Mouse (Mus musculus) brain, embryonic 18.5 days (tissue): Measurements from ENCODE around the gene Gm4871.
A peak's percentile ranks its signal among the peaks of the same experiment; 100 is the strongest.
"Not testable (repeated sequence)": the region's sequence is repeated elsewhere in the genome, so short reads cannot be mapped to it uniquely, and the experiment has no call there.

Experiments used
- DNase-seq: peaks from one replicate; pipeline ENCODE4 v3.0.0-alpha.2; 2012; ENCODE audit warnings: low read depth, low spot score

The Gm4871 gene

GRCm38 (mm10) chr5:145032391-145032790 is at the start of gene Gm4871:
Gm4871 (minus strand) TSS chr5:145032754.
- DNase-seq = not testable (repeated sequence)

DNA sequence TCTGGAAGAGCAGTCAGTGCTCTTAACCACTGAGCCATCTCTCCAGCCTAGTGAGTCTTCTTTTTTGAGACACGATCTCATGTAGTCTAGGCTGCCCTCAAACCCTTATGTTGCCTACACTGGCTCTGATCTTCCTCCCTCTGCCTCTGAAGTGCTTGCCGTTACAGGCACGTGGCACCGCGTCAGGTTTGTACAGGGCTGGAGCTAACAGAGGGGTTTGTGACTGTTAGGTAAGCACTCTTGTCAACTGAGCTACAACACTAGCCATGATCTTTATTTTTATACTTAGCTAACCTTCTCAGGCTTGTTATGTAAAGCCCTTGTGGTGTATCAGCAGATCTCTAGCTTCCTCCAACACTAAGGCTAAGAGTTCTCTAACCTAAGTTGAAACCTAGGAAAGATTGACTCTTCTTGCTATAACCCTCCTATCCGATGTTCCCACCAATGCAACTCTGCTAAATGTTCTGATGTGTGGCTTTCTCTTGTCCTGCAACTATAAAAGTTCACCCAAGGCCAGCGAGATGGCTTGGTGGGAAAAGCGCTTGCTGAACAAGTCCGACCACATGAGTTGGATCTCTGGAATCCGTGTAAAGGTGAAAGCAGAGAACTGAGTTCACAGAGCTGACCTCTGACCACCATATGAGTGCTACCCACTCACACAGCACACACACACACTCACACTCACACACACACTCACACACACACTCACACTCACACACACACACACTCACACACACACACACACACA is 49.5 kb upstream of the Gm4871 start:
- DNase-seq = no peak

DNA sequence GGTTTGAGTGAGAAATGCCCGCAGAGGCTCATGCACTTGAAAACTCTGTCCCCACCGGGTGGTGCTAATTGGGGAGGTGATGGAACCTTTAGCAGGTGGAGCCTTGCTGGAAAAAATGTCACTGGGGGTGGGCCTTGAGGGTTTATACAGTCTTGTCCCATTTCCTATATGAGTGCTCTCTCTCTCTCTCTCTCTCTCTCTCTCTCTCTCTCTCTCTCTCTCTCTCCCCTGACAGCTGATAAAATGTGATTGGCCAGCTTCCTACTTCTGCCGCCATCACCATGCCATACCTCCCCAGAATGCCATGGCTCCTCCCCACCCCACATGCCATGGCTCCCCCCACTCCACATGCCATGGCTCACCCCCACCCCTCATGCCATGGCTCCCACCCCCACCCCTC is 42.5 kb upstream of the Gm4871 start:
- no peak for DNase-seq

GRCm38 (mm10) chr5:145071342-145071741 is 38.8 kb upstream of the Gm4871 start:
- DNase-seq = no peak

DNA sequence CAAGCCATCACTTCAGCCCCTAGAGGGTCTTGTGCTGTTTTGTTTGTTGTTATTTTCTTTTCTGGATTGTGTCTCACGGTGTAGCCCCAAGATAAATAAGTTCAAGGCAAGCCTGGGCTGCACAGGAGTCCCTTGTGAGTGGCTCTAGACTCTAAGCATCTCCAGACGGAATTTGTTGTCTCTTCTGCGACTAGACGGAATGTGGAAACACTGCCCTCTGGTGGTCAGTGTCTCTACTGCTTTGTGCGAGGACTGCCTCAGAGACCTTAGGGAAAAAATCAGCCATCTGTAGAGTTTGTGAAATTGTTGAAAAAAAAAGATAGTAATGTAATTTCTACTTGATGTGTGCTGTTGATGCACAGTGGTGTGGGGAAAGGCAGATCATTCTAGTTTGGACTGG is 37.2 kb upstream of the Gm4871 start:
- peak; percentile 43 for DNase-seq

- no peak for DNase-seq
Measured at GRCm38 (mm10) chr5:145068863-145069262, 36.3 kb upstream of the Gm4871 start.

- no peak for DNase-seq
Measured at GRCm38 (mm10) chr5:145064765-145065340, 32.3 kb upstream of the Gm4871 start.

DNA sequence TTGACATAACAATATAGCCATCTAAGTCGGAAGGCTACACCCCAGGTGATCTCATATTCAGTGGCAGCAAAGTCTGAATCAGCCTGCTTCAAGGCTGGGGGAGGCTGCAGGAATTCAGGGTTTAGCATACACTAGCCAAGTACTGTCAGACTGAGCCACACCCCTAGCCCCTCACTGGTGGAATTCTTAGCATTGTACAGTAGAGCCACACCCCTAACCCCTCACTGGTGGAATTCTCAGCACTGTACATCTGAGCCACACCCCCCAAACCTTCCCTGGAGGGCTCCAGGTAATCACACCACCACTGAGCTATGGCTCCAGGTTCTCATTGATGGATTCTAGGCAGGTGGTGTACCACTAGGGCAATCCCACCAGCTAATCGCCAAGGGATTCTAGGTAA is 27.0 kb upstream of the Gm4871 start:
- no peak for DNase-seq

DNA sequence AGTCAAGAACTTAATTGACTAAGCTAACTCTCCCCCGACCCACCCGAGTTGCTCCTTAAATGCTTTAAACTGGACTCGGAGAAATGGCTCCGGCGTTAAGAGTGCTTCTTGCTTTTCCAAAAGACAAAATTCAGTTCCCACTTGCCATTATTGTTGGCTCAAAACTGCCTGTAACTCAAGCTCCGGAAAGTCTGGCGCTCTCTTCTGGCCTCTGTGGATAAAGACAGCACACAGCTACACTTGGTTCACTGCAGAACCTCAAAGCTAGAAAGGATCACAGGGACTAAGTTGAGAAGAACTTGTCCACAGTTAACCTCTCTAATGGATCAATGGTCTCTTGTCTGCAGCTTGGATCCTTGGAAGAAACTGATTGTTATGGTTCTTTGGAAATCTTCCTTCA is 26.2 kb upstream of the Gm4871 start:
- no peak for DNase-seq

DNA sequence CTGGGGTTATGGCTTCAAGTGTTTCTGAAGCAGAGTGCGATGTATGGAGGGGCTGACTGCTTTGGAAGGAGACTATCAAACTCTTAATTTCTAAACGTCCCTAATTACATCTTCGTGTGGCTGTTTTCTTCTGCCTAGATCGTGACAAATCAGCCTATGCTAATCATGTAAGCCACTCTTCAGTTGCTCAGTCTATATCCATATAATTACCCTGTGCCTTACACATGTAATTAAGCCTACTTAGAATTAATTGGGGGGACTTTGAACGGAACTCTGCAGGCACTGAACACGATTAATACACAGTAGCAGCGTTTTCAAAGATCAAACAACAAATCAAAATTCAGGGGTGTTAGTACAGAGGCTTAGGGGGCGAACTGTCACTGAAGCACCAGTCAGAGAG is 25.4 kb upstream of the Gm4871 start:
- DNase-seq = no peak

DNA sequence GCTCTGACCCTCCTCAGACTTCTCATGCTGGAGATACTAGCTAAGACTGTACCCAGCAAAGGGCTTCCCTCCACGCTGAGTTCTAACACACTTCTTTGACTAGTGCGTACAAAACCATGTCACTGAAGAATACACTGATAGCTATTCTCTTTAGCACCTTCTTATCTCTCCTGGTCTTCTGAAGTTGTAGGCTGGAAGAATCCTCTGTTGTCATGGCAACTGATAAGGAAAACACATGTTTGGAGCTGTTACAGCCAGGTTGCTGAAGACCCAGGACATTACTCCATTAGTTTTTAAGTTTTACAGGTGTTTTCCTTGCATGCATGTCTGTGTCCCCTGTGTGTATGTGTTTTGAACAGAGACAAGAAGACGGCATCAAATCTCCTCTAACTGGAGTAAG is 21.6 kb upstream of the Gm4871 start:
- DNase-seq = not testable (repeated sequence)

DNA sequence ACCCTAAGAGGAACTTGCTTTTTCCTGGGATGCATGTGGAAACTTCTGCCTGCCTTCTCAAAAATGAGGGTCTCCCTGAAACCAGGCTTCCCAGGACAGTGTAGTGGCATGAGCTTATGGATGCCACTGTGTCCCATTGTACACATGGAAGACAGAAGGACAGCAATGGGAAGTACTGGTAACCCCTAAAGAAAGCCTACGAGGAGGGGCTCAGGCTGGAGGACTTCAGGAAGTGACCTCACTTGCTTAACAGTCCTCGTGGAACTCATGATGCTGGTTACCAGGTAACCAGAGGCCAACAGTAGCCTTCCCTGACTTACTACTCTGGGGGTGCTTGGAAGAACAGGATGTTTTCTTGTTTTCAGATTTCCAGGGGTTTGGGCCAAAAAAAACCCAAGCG is 10.1 kb upstream of the Gm4871 start, which contains the start of gene 1700018F24Rik:
TSS of gene 1700018F24Rik (plus strand) at position 301 of the 400 bp plus-strand sequence.
- DNase-seq = not testable (repeated sequence)

GRCm38 (mm10) chr5:145041628-145042027 is 9.1 kb upstream of the Gm4871 start:
- DNase-seq = no peak

DNA sequence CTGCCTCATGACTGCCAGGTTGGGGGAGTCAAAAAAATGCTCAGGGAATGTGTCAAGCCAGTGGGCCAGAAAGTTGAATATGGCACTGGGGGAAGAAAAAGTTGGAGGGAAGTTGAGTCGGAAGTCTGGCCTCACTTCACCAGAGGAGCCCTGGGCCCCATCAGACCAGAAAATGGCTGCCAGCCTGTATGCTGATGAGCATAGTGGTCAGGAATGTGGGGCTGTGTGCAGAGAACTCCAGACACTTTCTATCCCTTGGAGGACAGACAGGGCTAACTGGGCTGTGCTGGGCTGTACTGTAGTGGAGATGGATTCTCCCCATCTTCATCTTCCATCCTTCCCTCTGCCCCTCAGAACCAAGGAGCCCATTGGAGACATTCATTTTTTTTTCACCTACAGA is 2.1 kb downstream of the Gm4871 start:
- DNase-seq = not testable (repeated sequence)

- not testable (repeated sequence) for DNase-seq
Measured at GRCm38 (mm10) chr5:145020712-145021111, 11.8 kb downstream of the Gm4871 start.

DNA sequence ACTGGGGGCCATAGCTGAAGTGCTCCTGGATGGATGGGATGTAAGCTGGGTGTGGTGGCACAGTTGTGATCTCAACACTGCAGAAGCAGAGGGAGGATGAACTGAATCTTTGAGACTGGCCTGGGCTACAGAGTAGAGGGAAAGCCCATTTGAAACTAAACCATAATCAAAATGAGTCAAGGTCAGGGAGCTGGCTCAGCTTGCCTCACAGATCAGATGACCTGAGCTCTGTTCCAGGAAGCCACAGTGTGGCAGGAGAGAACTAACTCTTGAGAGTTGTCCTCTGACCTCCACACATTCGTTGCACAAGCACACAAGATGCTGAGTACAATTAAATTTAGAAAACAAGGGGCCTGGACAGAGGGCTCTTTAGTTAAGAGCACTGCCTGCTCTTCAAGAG is 12.3 kb downstream of the Gm4871 start:
- DNase-seq = not testable (repeated sequence)

DNA sequence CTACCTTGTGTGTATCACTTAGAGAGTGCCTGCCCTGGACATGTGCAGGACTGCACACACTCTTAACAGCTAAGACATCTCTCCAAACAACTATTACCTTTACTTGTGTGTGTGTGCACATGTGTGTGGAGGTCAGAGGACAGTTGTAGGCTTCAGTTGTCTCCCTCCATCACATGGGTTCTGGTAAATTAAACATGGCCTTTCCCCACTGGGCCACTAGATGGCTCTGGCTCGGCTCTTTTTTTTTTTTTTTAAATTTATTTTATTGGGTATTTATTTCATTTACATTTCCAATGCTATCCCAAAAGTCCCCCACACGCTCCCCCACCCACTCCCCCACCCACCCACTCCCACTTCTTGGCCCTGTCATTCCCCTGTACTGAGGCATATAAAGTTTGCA is 15.8 kb downstream of the Gm4871 start:
- not testable (repeated sequence) for DNase-seq

DNA sequence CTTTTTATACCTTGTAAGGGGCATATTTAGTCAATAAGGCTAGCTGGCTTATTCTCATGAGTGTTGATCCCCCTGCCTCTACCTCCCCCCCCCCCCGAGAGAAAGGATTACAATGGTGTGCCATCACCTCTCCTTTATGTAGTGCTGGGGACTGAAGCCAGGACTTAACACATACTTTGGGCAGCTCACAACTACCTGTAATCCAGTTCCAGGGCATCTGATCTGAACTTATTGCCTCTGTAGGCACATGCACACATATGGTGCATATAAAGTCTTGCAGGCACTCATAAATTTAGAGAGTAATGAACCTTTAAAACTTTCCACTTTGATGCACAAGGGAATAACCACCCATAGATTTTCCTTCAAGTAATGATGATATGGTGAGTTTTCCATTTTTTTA is 18.3 kb downstream of the Gm4871 start:
- no peak for DNase-seq

- no peak for DNase-seq
Measured at GRCm38 (mm10) chr5:145008878-145009659, 23.5 kb downstream of the Gm4871 start.

- no peak for DNase-seq
Measured at GRCm38 (mm10) chr5:145005596-145005995, 27.0 kb downstream of the Gm4871 start.

- no peak for DNase-seq
Measured at GRCm38 (mm10) chr5:145004495-145004894, 28.1 kb downstream of the Gm4871 start.

GRCm38 (mm10) chr5:145003362-145003761 is 29.2 kb downstream of the Gm4871 start:
- DNase-seq = no peak
